Mouse (Mus musculus) cerebellum, postnatal 36 days (tissue): ENCODE measurements at regions not wholly inside any gene's neighbourhood (a gene's known extent, or its start where the extent isn't known, plus 50 kb on each side); places are given as distances from the start of the nearest gene placed in this dataset.

ENCODE experiments used
- DNase-seq, 2 experiments: peaks; one replicate each; pipeline ENCODE4 v3.0.0; 2021 to 2022; ENCODE audit warnings: mixed read lengths in 2 of 2

GRCm38 (mm10) chr12:32489415-32490139 lies 111.1 kb downstream of the Ccdc71l start:
- no peak for DNase-seq

- no peak for DNase-seq
Observed at GRCm38 (mm10) chr12:32504196-32504595, 125.7 kb downstream of the Ccdc71l start.

- DNase-seq: no peak
Observed at GRCm38 (mm10) chr12:32508671-32509070, 130.2 kb downstream of the Ccdc71l start.

- no peak for DNase-seq
Observed at GRCm38 (mm10) chr12:32525586-32525985, 147.1 kb downstream of the Ccdc71l start.

GRCm38 (mm10) chr12:32531216-32531615 lies 152.7 kb downstream of the Ccdc71l start:
- no peak for DNase-seq

GRCm38 (mm10) chr12:32533641-32534040 lies 155.1 kb downstream of the Ccdc71l start:
- DNase-seq: no peak

GRCm38 (mm10) chr12:32545466-32545865 lies 167.0 kb downstream of the Ccdc71l start:
- DNase-seq: no peak

- no peak for DNase-seq
Observed at GRCm38 (mm10) chr12:32546356-32546755, 167.9 kb downstream of the Ccdc71l start.

- no peak for DNase-seq
Observed at GRCm38 (mm10) chr12:32553793-32554192, 175.3 kb downstream of the Ccdc71l start.

GRCm38 (mm10) chr12:32567777-32568176 lies 189.3 kb downstream of the Ccdc71l start:
- DNase-seq: no peak

- no peak for DNase-seq
Observed at GRCm38 (mm10) chr12:32581304-32581703, 202.8 kb downstream of the Ccdc71l start.

- DNase-seq: no peak
Observed at GRCm38 (mm10) chr12:32602131-32602815, 217.1 kb upstream of the Nampt start.

GRCm38 (mm10) chr12:32605353-32605752 lies 214.0 kb upstream of the Nampt start:
- DNase-seq: no peak

GRCm38 (mm10) chr12:32615000-32615399 lies 204.3 kb upstream of the Nampt start:
- no peak for DNase-seq

- no peak for DNase-seq
Observed at GRCm38 (mm10) chr12:32616086-32616485, 203.3 kb upstream of the Nampt start.

GRCm38 (mm10) chr12:32617031-32617430 lies 202.3 kb upstream of the Nampt start:
- DNase-seq: no peak

- no peak for DNase-seq
Observed at GRCm38 (mm10) chr12:32619830-32620229, 199.5 kb upstream of the Nampt start.

GRCm38 (mm10) chr12:32621739-32622138 lies 197.6 kb upstream of the Nampt start:
- no peak for DNase-seq

- DNase-seq: no peak
Observed at GRCm38 (mm10) chr12:32628552-32628951, 190.8 kb upstream of the Nampt start.

GRCm38 (mm10) chr12:32632935-32633334 lies 186.4 kb upstream of the Nampt start:
- DNase-seq: no peak

- no peak for DNase-seq
Observed at GRCm38 (mm10) chr12:32635055-32635454, 184.3 kb upstream of the Nampt start.

- peak in 1 of 2 experiments; percentile 20 for DNase-seq
Observed at GRCm38 (mm10) chr12:32637400-32638100, 181.8 kb upstream of the Nampt start.

- no peak for DNase-seq
Observed at GRCm38 (mm10) chr12:32640591-32640990, 178.8 kb upstream of the Nampt start.

GRCm38 (mm10) chr12:32642493-32642892 lies 176.9 kb upstream of the Nampt start:
- no peak for DNase-seq
